Mouse (Mus musculus) hindbrain, embryonic 12.5 days (tissue): Measurements from ENCODE around the gene Nyap1. TPM values are rescaled to one million over a fixed set of nuclear protein-coding genes. Genes with fewer than 3 reads are reported as not detected.

ENCODE experiments used
- ATAC-seq: fragments of 200-750 bp; cut with Nextera tagmentation; 2 replicates; pipeline ENCODE4 v1.8.0; 2017; ENCODE audit warnings: moderate TSS enrichment; ENCODE audit not compliant: low FRiP score
- H3K27ac ChIP-seq: fragments of 300-500 bp; sonication (generic); 2 replicates; pipeline ENCODE4 v1.5.1; 2016; ENCODE audit warnings: mild to moderate bottlenecking
- H3K27me3 ChIP-seq: fragments of 300-500 bp; sonication (generic); 2 replicates; pipeline ENCODE4 v1.6.1; 2016; ENCODE audit warnings: mild to moderate bottlenecking
- H3K36me3 ChIP-seq: fragments of 300-500 bp; sonication (generic); 2 replicates; pipeline ENCODE4 v1.6.1; 2016; ENCODE audit warnings: mild to moderate bottlenecking
- H3K4me1 ChIP-seq: fragments of 300-500 bp; sonication (generic); 2 replicates; pipeline ENCODE4 v1.6.1; 2016
- H3K4me2 ChIP-seq: fragments of 300-500 bp; sonication (generic); replicated peaks from 2 replicates; pipeline ENCODE4 v1.6.1; 2016; ENCODE audit warnings: mild to moderate bottlenecking
- H3K4me3 ChIP-seq: fragments of 300-500 bp; sonication (generic); 2 replicates; pipeline ENCODE4 v1.5.1; 2016; ENCODE audit warnings: mild to moderate bottlenecking
- H3K9ac ChIP-seq: fragments of 300-500 bp; sonication (generic); 2 replicates; pipeline ENCODE4 v1.6.1; 2016; ENCODE audit warnings: mild to moderate bottlenecking, moderate library complexity
- H3K9me3 ChIP-seq: fragments of 300-500 bp; sonication (generic); replicated peaks from 2 replicates; pipeline ENCODE4 v1.6.1; 2016; ENCODE audit warnings: mild to moderate bottlenecking
- WGBS: fragments of 180-500 bp; shearing (Covaris S2); methylation state at CpG from one replicate; pipeline ENCODE4 v1.1.7; 2016; 5-methylcytosine and 5-hydroxymethylcytosine counted together
- polyA plus RNA-seq: library from polyadenylated mRNA; unstranded; fragments of >200 nt; fragmentation: Nextera tagmentation; extraction: Ambion mirVana; gene quantifications from 2 replicates; pipeline ENCODE4 v1.2.1, GENCODE M21; 2016

Nyap1 gene
- polyA plus RNA-seq, 1 experiment from 2014 or later: 20.9 TPM

GRCm38 (mm10) chr5:137748130-137748770 is 6.8 kb upstream of the Nyap1 start:
- Histone ChIP-seq H3K4me3 (peak overlapping the region; percentile 69), H3K27ac (peak overlapping the region; percentile 8; the same call in 1 of the 2 replicates), H3K36me3 (peaks cover 24% of the 10 kb centered on the region), H3K4me2 (peak overlapping the region; percentile 97), H3K9me3 (no peaks in the 10 kb centered on the region), H3K9ac (peak overlapping the region; percentile 87), H3K27me3 (no peaks in the 10 kb centered on the region), H3K4me1 (peaks cover 33% of the 10 kb centered on the region)
- 55% methylated on average over 5 of the region's 5 CpGs for WGBS
- no peak for ATAC-seq

- Histone ChIP-seq H3K4me3 (peak overlapping the region; percentile 69), H3K27ac (peak overlapping the region; percentile 96), H3K36me3 (peaks cover 19% of the 10 kb centered on the region), H3K4me2 (peak overlapping the region; percentile 97), H3K9me3 (no peaks in the 10 kb centered on the region), H3K27me3 (no peaks in the 10 kb centered on the region), H3K4me1 (peaks cover 33% of the 10 kb centered on the region), H3K9ac (peak overlapping the region; percentile 87)
- 6% methylated on average over 26 of the region's 26 CpGs for WGBS
- ATAC-seq: 0 out of 2 replicates have a peak, but pooled peaks have one; percentile 4
These were observed 6.0 kb upstream of the Nyap1 start for GRCm38 (mm10) chr5:137747326-137747961.

- peaks cover 13% of the 10 kb centered on the region for H3K36me3 ChIP-seq
- H3K4me1 ChIP-seq: peaks cover 34% of the 10 kb centered on the region
- H3K9ac ChIP-seq: peak overlapping the region; percentile 87
- H3K4me2 ChIP-seq: peak overlapping the region; percentile 97
- H3K4me3 ChIP-seq: peak overlapping the region; percentile 69
- H3K27ac ChIP-seq: peak overlapping the region; percentile 96
- 1% methylated on average over 16 of the region's 16 CpGs for WGBS
- ATAC-seq: no peak
- no peaks in the 10 kb centered on the region for H3K27me3 ChIP-seq
- no peaks in the 10 kb centered on the region for H3K9me3 ChIP-seq
These were observed 5.5 kb upstream of the Nyap1 start for GRCm38 (mm10) chr5:137746851-137747325.

- Histone ChIP-seq H3K36me3 (peaks cover 8% of the 10 kb centered on the region), H3K27ac (peak overlapping the region; percentile 96), H3K4me2 (peak overlapping the region; percentile 97), H3K9ac (peak overlapping the region; percentile 87), H3K9me3 (no peaks in the 10 kb centered on the region), H3K4me3 (peak overlapping the region; percentile 69), H3K27me3 (no peaks in the 10 kb centered on the region), H3K4me1 (peaks cover 40% of the 10 kb centered on the region)
- WGBS: 0% methylated on average over 18 of the region's 20 CpGs
- peak; percentile 26 for ATAC-seq
These were observed 5.0 kb upstream of the Nyap1 start for GRCm38 (mm10) chr5:137746282-137746850.

- Histone ChIP-seq H3K9me3 (no peaks in the 10 kb centered on the region), H3K4me3 (peak within 1 kb of the TSS; percentile 69), H3K9ac (peak within 1 kb of the TSS; percentile 87), H3K36me3 (no peaks in the 10 kb centered on the region), H3K4me2 (peak within 1 kb of the TSS; percentile 97), H3K27ac (peak within 1 kb of the TSS; percentile 96), H3K27me3 (no peaks in the 10 kb centered on the region), H3K4me1 (peaks cover 41% of the 10 kb centered on the region)
- 5% methylated on average over 28 of the region's 28 CpGs for WGBS
- peak; percentile 84 for ATAC-seq
These were observed 4.1 kb upstream of the Nyap1 start, which contains the start of gene Tsc22d4 for GRCm38 (mm10) chr5:137745214-137746171. Gene Tsc22d4 (plus strand): TSS chr5:137745730.

GRCm38 (mm10) chr5:137744197-137744596 is 2.8 kb upstream of the Nyap1 start:
- 94% methylated on average over 7 of the region's 7 CpGs for WGBS
- H3K4me3 ChIP-seq: no peak overlapping the region
- ATAC-seq: no peak
- no peaks in the 10 kb centered on the region for H3K9me3 ChIP-seq
- H3K36me3 ChIP-seq: no peaks in the 10 kb centered on the region
- H3K4me2 ChIP-seq: no peak overlapping the region
- H3K27ac ChIP-seq: no peak overlapping the region
- no peak overlapping the region for H3K9ac ChIP-seq
- no peaks in the 10 kb centered on the region for H3K27me3 ChIP-seq
- H3K4me1 ChIP-seq: peaks cover 50% of the 10 kb centered on the region

GRCm38 (mm10) chr5:137742836-137743235 is 1.4 kb upstream of the Nyap1 start:
- no peaks in the 10 kb centered on the region for H3K9me3 ChIP-seq
- ATAC-seq: no peak
- H3K4me1 ChIP-seq: peaks cover 51% of the 10 kb centered on the region
- no peaks in the 10 kb centered on the region for H3K27me3 ChIP-seq
- no peak overlapping the region for H3K27ac ChIP-seq
- 91% methylated on average over 6 of the region's 6 CpGs for WGBS
- no peak overlapping the region for H3K9ac ChIP-seq
- H3K4me2 ChIP-seq: no peak overlapping the region
- H3K36me3 ChIP-seq: peaks cover 2% of the 10 kb centered on the region
- no peak overlapping the region for H3K4me3 ChIP-seq

GRCm38 (mm10) chr5:137742048-137742447 is 641 bp upstream of the Nyap1 start:
- Histone ChIP-seq H3K4me2 (peak overlapping the region; percentile 91), H3K9me3 (no peaks in the 10 kb centered on the region), H3K4me3 (no peak overlapping the region), H3K36me3 (peaks cover 7% of the 10 kb centered on the region), H3K27ac (no peak overlapping the region), H3K4me1 (peaks cover 46% of the 10 kb centered on the region), H3K27me3 (no peaks in the 10 kb centered on the region), H3K9ac (peak overlapping the region; percentile 93; the same call in 1 of the 2 replicates)
- WGBS: 71% methylated on average over 10 of the region's 10 CpGs
- ATAC-seq: no peak

GRCm38 (mm10) chr5:137740506-137740905 is 901 bp downstream of the Nyap1 start:
- Histone ChIP-seq H3K4me2 (peak overlapping the region; percentile 91), H3K9me3 (no peaks in the 10 kb centered on the region), H3K4me1 (peaks cover 47% of the 10 kb centered on the region), H3K36me3 (peaks cover 21% of the 10 kb centered on the region), H3K27ac (peak overlapping the region; percentile 86), H3K27me3 (no peaks in the 10 kb centered on the region), H3K4me3 (peak overlapping the region; percentile 78), H3K9ac (peak overlapping the region; percentile 93)
- 2% methylated on average over 11 of the region's 11 CpGs for WGBS
- peak; percentile 9; the same call in 1 of the 2 replicates for ATAC-seq

GRCm38 (mm10) chr5:137739471-137739870 is 1.9 kb downstream of the Nyap1 start:
- Histone ChIP-seq H3K4me1 (peaks cover 54% of the 10 kb centered on the region), H3K4me2 (peak overlapping the region; percentile 91), H3K27me3 (no peaks in the 10 kb centered on the region), H3K4me3 (peak overlapping the region; percentile 78), H3K9me3 (no peaks in the 10 kb centered on the region), H3K36me3 (peaks cover 29% of the 10 kb centered on the region), H3K27ac (peak overlapping the region; percentile 86; the same call in 1 of the 2 replicates), H3K9ac (peak overlapping the region; percentile 93)
- 50% methylated on average over 9 of the region's 9 CpGs for WGBS
- ATAC-seq: no peak

- 48% methylated on average over 5 of the region's 5 CpGs for WGBS
- peak overlapping the region; percentile 78; the same call in 1 of the 2 replicates for H3K4me3 ChIP-seq
These were observed 2.9 kb downstream of the Nyap1 start for GRCm38 (mm10) chr5:137738516-137738915.

More at GRCm38 (mm10) chr5:137738516-137738915, 2.9 kb downstream of the Nyap1 start:
- H3K9me3 ChIP-seq: no peaks in the 10 kb centered on the region
- H3K27ac ChIP-seq: peak overlapping the region; percentile 86
- H3K36me3 ChIP-seq: peaks cover 29% of the 10 kb centered on the region
- peaks cover 62% of the 10 kb centered on the region for H3K4me1 ChIP-seq
- peak overlapping the region; percentile 93 for H3K9ac ChIP-seq
- H3K4me2 ChIP-seq: peak overlapping the region; percentile 91
- H3K27me3 ChIP-seq: no peaks in the 10 kb centered on the region
- no peak for ATAC-seq
